Mouse (Mus musculus) layer of hippocampus, postnatal 14 days (tissue): ENCODE measurements at regions not wholly inside any gene's neighbourhood (a gene's known extent, or its start where the extent isn't known, plus 50 kb on each side); places are given as distances from the start of the nearest gene placed in this dataset.

Experiments used
- DNase-seq, 2 experiments: peaks; one replicate each; pipeline ENCODE4 v3.0.0; 2021 to 2022; ENCODE audit warnings: low spot score in 2 of 2, mixed read lengths in 1 of 2

- no peak for DNase-seq
These were observed 279.2 kb upstream of the Cdyl start for GRCm38 (mm10) chr13:35380224-35381009.

- DNase-seq = no peak
These were observed 278.0 kb upstream of the Cdyl start for GRCm38 (mm10) chr13:35381641-35382040.

- no peak for DNase-seq
These were observed 276.5 kb upstream of the Cdyl start for GRCm38 (mm10) chr13:35383000-35383623.

GRCm38 (mm10) chr13:35383624-35384018 lies 276.0 kb upstream of the Cdyl start:
- no peak for DNase-seq

GRCm38 (mm10) chr13:35388380-35388779 lies 271.3 kb upstream of the Cdyl start:
- DNase-seq = no peak

- no peak for DNase-seq
These were observed 269.7 kb upstream of the Cdyl start for GRCm38 (mm10) chr13:35389781-35390525.

- no peak for DNase-seq
These were observed 269.1 kb upstream of the Cdyl start for GRCm38 (mm10) chr13:35390526-35390880.

GRCm38 (mm10) chr13:35392167-35392566 lies 267.5 kb upstream of the Cdyl start:
- DNase-seq = no peak

GRCm38 (mm10) chr13:35395192-35395591 lies 264.4 kb upstream of the Cdyl start:
- DNase-seq = no peak

GRCm38 (mm10) chr13:35395630-35396029 lies 264.0 kb upstream of the Cdyl start:
- DNase-seq = no peak

GRCm38 (mm10) chr13:35397166-35397565 lies 262.5 kb upstream of the Cdyl start:
- DNase-seq = no peak

GRCm38 (mm10) chr13:35398192-35398591 lies 261.4 kb upstream of the Cdyl start:
- no peak for DNase-seq

- no peak for DNase-seq
These were observed 256.8 kb upstream of the Cdyl start for GRCm38 (mm10) chr13:35402856-35403255.

- no peak for DNase-seq
These were observed 255.2 kb upstream of the Cdyl start for GRCm38 (mm10) chr13:35404428-35404827.

GRCm38 (mm10) chr13:35405384-35405783 lies 254.2 kb upstream of the Cdyl start:
- DNase-seq = no peak

- DNase-seq = no peak
These were observed 242.1 kb upstream of the Cdyl start for GRCm38 (mm10) chr13:35417500-35417899.

- no peak for DNase-seq
These were observed 239.6 kb upstream of the Cdyl start for GRCm38 (mm10) chr13:35420076-35420475.

GRCm38 (mm10) chr13:35426061-35426460 lies 233.6 kb upstream of the Cdyl start:
- DNase-seq = no peak

- DNase-seq = no peak
These were observed 224.5 kb upstream of the Cdyl start for GRCm38 (mm10) chr13:35435173-35435572.

GRCm38 (mm10) chr13:35447661-35448060 lies 212.0 kb upstream of the Cdyl start:
- no peak for DNase-seq

- no peak for DNase-seq
These were observed 207.2 kb upstream of the Cdyl start for GRCm38 (mm10) chr13:35452420-35452819.

- DNase-seq = no peak
These were observed 206.3 kb upstream of the Cdyl start for GRCm38 (mm10) chr13:35453222-35453914.
